Mouse (Mus musculus) left cerebral cortex, postnatal 10 days (tissue): Measurements from ENCODE around the gene R3hdm4. TPM values are rescaled to one million over a fixed set of nuclear protein-coding genes. Genes with fewer than 3 reads are reported as not detected.

Experiments
- DNase-seq, 2 experiments: peaks; one replicate each; pipeline ENCODE4 v3.0.0; 2021 to 2022; ENCODE audit warnings: low spot score in 2 of 2, mixed read lengths in 1 of 2; ENCODE audit errors: extremely low spot score in 1 of 2
- intact Hi-C: fragments of 180-260 bp; cut with DNase I; formaldehyde crosslinking; loops from one replicate; pipeline ENCODE4 v1.15.1; 2025
- microRNA-seq: library from miRNA; unstranded; fragments of <30 nt; microRNA quantifications from one replicate; pipeline ENCODE4 v1.2.0, GENCODE M21; 2022
- total RNA-seq, 2 experiments: library from RNA; stranded (reverse); gene quantifications; 2 replicates each; pipeline ENCODE4 v1.2.3; 2021

The R3hdm4 gene
- total RNA-seq, 2 experiments from 2014 or later = 389 to 406 TPM

GRCm38 (mm10) chr10:79861230-79862048 lies 59.6 kb downstream of the R3hdm4 start:
- DNase-seq = no peak
- intact Hi-C loops = no loop called here

GRCm38 (mm10) chr10:79860079-79860911 lies 60.7 kb downstream of the R3hdm4 start:
- intact Hi-C loops = no loop called here
- no peak for DNase-seq

Small RNA genes lying within 50 kb of the gene (microRNA-seq; reads per million reads assigned to microRNA genes)
- gene Mir6910 = not detected

Other genes with a start within 250 kb of the R3hdm4 start
- gene Cdc34, start 239.0 kb downstream of the R3hdm4 start, total RNA-seq = 10 to 100 TPM; 64.9 to 66.8 TPM
- 1 to 10 TPM; 1.2 to 1.5 TPM for gene Gzmm, start 232.2 kb downstream of the R3hdm4 start, total RNA-seq
- gene Bsg, start 216.7 kb downstream of the R3hdm4 start, total RNA-seq = 100 to 1,000 TPM; 697 to 706 TPM
- 10 to 100 TPM; 75.5 to 80.0 TPM for gene Hcn2, start 204.6 kb downstream of the R3hdm4 start, total RNA-seq
- 10 to 100 TPM; 40.1 to 43.7 TPM for gene Polrmt, start 174.6 kb downstream of the R3hdm4 start, total RNA-seq
- gene Fgf22, start 166.1 kb downstream of the R3hdm4 start, total RNA-seq = 1 to 10 TPM; 1.9 to 3.0 TPM
- gene Rnf126, start 154.3 kb downstream of the R3hdm4 start, total RNA-seq = 10 to 100 TPM; 90.7 to 95.8 TPM
- 1 to 10 TPM; 1.7 to 2.6 TPM for gene Fstl3, start 143.9 kb downstream of the R3hdm4 start, total RNA-seq
- under 1 TPM; 0.32 to 0.54 TPM for gene Prss57, start 130.2 kb downstream of the R3hdm4 start, total RNA-seq
- gene Palm, start 127.6 kb downstream of the R3hdm4 start, total RNA-seq = 100 to 1,000 TPM; 430 to 432 TPM
- under 1 TPM; 0.30 to 0.51 TPM for gene Misp, start 100.2 kb downstream of the R3hdm4 start, total RNA-seq
- gene Ptbp1, start 66.8 kb downstream of the R3hdm4 start, total RNA-seq = 10 to 100 TPM; 58.2 to 62.2 TPM
- 1 to 10 TPM; 4.5 to 5.2 TPM for gene Prtn3, start 46.7 kb downstream of the R3hdm4 start, total RNA-seq
- gene Plppr3, start 46.6 kb downstream of the R3hdm4 start, total RNA-seq = 100 to 1,000 TPM; 135 to 142 TPM
- not detected for gene Elane, start 35.0 kb downstream of the R3hdm4 start, total RNA-seq
- gene Cfd, start 30.4 kb downstream of the R3hdm4 start, total RNA-seq = not detected
- 10 to 100 TPM; 55.4 to 61.9 TPM for gene Med16, start 12.3 kb downstream of the R3hdm4 start, total RNA-seq
- gene Gm26602, start 10.4 kb downstream of the R3hdm4 start, total RNA-seq = not detected
- 1 to 10 TPM; 6.8 to 8.4 TPM for gene Kiss1r, start 4.2 kb downstream of the R3hdm4 start, total RNA-seq
- gene Arid3a, start 5.8 kb upstream of the R3hdm4 start, total RNA-seq = 1 to 10 TPM; 6.0 to 7.1 TPM
- 10 to 100 TPM; 46.2 to 49.9 TPM for gene Wdr18, start 38.9 kb upstream of the R3hdm4 start, total RNA-seq
- under 1 TPM; 0.24 to 0.28 TPM for gene Grin3b, start 49.5 kb upstream of the R3hdm4 start, total RNA-seq
- gene Tmem259, start 63.1 kb upstream of the R3hdm4 start, total RNA-seq = 100 to 1,000 TPM; 136 TPM
- gene Cnn2, start 67.4 kb upstream of the R3hdm4 start, total RNA-seq = 10 to 100 TPM in 1 of 2 experiments, 1 to 10 TPM in 1; 8.9 to 12.4 TPM
- 1 to 10 TPM; 8.5 to 9.8 TPM for gene Abca7, start 75.3 kb upstream of the R3hdm4 start, total RNA-seq
- 1 to 10 TPM; 3.3 to 4.5 TPM for gene Arhgap45, start 95.4 kb upstream of the R3hdm4 start, total RNA-seq
- gene Polr2e, start 118.6 kb upstream of the R3hdm4 start, total RNA-seq = 10 to 100 TPM; 64.1 to 66.0 TPM
- 100 to 1,000 TPM; 436 to 469 TPM for gene Gpx4, start 126.0 kb upstream of the R3hdm4 start, total RNA-seq
- 10 to 100 TPM; 20.4 to 21.2 TPM for gene Sbno2, start 184.4 kb upstream of the R3hdm4 start, total RNA-seq
- gene Stk11, start 194.6 kb upstream of the R3hdm4 start, total RNA-seq = 10 to 100 TPM; 81.6 to 93.4 TPM
- 100 to 1,000 TPM; 342 to 379 TPM for gene Atp5d, start 217.4 kb upstream of the R3hdm4 start, total RNA-seq
- gene Cbarp, start 219.6 kb upstream of the R3hdm4 start, total RNA-seq = 100 to 1,000 TPM; 394 to 415 TPM
- 100 to 1,000 TPM in 1 of 2 experiments, 10 to 100 TPM in 1; 92.6 to 103 TPM for gene Midn, start 227.1 kb upstream of the R3hdm4 start, total RNA-seq
- gene Cirbp, start 244.8 kb upstream of the R3hdm4 start, total RNA-seq = 100 to 1,000 TPM; 138 to 151 TPM